Mouse (Mus musculus) stomach, postnatal 0 days (tissue): ENCODE measurements around the gene Rbbp8nl. TPM values are rescaled to one million over a fixed set of nuclear protein-coding genes. Genes with fewer than 3 reads are reported as not detected.
A peak's percentile ranks its signal among the peaks of the same experiment; 100 is the strongest.

ENCODE experiments used
- ATAC-seq: fragments of 200-750 bp; cut with Nextera tagmentation; 2 replicates; pipeline ENCODE4 v1.8.0; 2017; ENCODE audit not compliant: low FRiP score, low TSS enrichment
- DNase-seq: peaks from one replicate; pipeline ENCODE4 v3.0.0-alpha.2; 2016; ENCODE audit warnings: low spot score
- H3K27ac ChIP-seq: fragments of 300-500 bp; sonication (generic); replicated peaks from 2 replicates; pipeline ENCODE4 v1.5.1; 2014; ENCODE audit warnings: mild to moderate bottlenecking, control low read depth
- H3K27me3 ChIP-seq: fragments of 300-500 bp; sonication (generic); 2 replicates; pipeline ENCODE4 v1.6.1; 2014; ENCODE audit warnings: low read length; ENCODE audit not compliant: control insufficient read depth, insufficient read depth
- H3K36me3 ChIP-seq: fragments of 300-500 bp; sonication (generic); 2 replicates; pipeline ENCODE4 v1.6.1; 2014; ENCODE audit warnings: low read length, mixed read lengths; ENCODE audit not compliant: control insufficient read depth, insufficient read depth
- H3K4me1 ChIP-seq: fragments of 300-500 bp; sonication (generic); replicated peaks from 2 replicates; pipeline ENCODE4 v1.6.1; 2014; ENCODE audit warnings: antibody characterized with exemption; ENCODE audit not compliant: control insufficient read depth, insufficient read depth
- H3K4me2 ChIP-seq: fragments of 300-500 bp; sonication (generic); replicated peaks from 2 replicates; pipeline ENCODE4 v1.6.1; 2014; ENCODE audit warnings: low read depth, mild to moderate bottlenecking, control low read depth, moderate library complexity
- H3K4me3 ChIP-seq: fragments of 300-500 bp; sonication (generic); 2 replicates; pipeline ENCODE4 v1.5.1; 2014; ENCODE audit warnings: low read depth, low read length, control low read depth
- H3K9ac ChIP-seq: fragments of 300-500 bp; sonication (generic); 2 replicates; pipeline ENCODE4 v1.6.1; 2014; ENCODE audit warnings: mild to moderate bottlenecking, low read length, control low read depth, mixed read lengths
- H3K9me3 ChIP-seq: fragments of 300-500 bp; sonication (generic); 2 replicates; pipeline ENCODE4 v1.6.1; 2016; ENCODE audit warnings: low read length; ENCODE audit not compliant: control insufficient read depth
- CTCF ChIP-seq: IDR thresholded peaks from 2 replicates; pipeline ENCODE4 v1.5.1; 2016; ENCODE audit warnings: antibody characterized with exemption, low read depth, mild to moderate bottlenecking, moderate library complexity
- EP300 ChIP-seq: optimal IDR thresholded peaks from 2 replicates; pipeline ENCODE3; 2016; ENCODE audit warnings: antibody characterized with exemption
- WGBS: fragments of 180-500 bp; shearing (Covaris S2); extraction: QIAGEN DNeasy Blood & Tissue Kit; methylation state at CpG from one replicate; pipeline ENCODE4 v1.1.7; 2014; 5-methylcytosine and 5-hydroxymethylcytosine counted together
- polyA plus RNA-seq: library from polyadenylated mRNA; unstranded; fragments of >200 nt; fragmentation: Nextera tagmentation; extraction: Ambion mirVana; gene quantifications from 2 replicates; pipeline ENCODE4 v1.2.1, GENCODE M21; 2015

Gene Rbbp8nl
- 1.2 and 1.8 TPM in 2 replicates for polyA plus RNA-seq

DNA sequence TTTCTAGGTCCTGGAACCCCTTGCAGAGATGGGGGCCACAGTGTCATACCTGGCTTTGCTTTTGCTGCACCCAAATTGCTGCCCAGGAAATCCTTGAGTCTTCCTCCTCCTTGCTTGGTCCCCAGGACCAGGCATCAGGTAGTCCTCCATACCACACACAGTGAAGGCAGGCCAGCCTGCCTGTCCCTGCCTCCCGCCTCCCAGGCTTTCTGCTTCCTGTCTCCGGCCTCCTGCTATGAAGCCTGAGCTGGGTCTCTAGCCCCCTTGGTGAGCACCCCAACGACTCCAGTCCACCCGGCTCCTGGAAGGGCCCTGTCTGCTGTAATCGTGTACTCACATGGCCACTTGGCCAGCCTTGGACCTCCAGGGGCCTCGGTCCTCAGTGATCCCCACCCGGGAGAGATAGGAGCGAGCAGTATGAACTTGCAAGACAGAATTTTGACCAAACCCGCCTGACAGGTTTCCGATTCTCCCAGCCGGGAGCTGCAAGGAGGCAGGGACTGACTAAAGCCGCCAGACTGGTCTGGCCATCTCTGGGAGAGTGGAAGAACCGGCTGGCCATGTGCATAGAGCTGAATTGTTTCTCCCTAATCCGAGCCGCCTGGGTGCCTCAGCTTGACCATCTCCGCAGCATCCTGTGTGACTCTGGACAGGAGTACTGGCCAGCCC lies at the start of gene Rbbp8nl:
TSS of gene Rbbp8nl (minus strand) at position 440 of the 669 bp plus-strand sequence.
- Histone ChIP-seq H3K9ac (peak within 1 kb of the TSS; percentile 23; the same call in 1 of the 2 replicates), H3K27ac (peak within 1 kb of the TSS; percentile 70), H3K36me3 (no peaks in the 10 kb centered on the region), H3K27me3 (no peaks in the 10 kb centered on the region), H3K4me3 (peak within 1 kb of the TSS; percentile 18; the same call in 1 of the 2 replicates), H3K4me1 (peaks cover 10% of the 10 kb centered on the region), H3K4me2 (peak within 1 kb of the TSS; percentile 39), H3K9me3 (no peaks in the 10 kb centered on the region)
- 39% methylated on average over 16 of the region's 16 CpGs for WGBS
- ATAC-seq (peak; percentile 66), DNase-seq (peak; percentile 91)
- TF ChIP-seq EP300 (peak; percentile 90), CTCF (no peak)

DNA sequence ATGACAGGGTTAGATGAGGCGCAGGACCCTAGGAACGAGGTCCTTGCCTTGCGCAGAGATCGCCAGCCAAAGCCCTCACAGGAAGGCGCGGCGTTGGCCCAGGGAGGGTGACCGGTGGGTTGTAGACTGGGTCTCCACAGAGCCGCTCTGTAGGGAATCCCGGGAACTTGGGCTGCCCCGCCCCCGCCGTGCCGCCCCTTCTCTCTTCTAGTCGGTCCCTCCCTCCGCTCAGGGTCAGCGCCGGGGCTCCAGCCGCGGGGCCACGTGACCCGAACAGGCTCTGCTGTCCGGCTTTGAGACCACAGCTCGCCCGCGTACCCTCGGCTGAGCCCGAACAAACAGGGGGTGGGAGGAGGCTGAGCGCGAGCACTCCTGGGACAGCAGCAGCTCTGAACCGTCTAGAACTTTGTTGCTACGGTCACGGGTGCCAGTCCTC lies 44.9 kb upstream of the Rbbp8nl start, which contains the start of gene Gata5:
TSS of gene Gata5 (minus strand) at position 149 of the 436 bp plus-strand sequence.
- WGBS = 2% methylated on average over 29 of the region's 33 CpGs
- peak within 1 kb of the TSS; percentile 66 for H3K9ac ChIP-seq
- no peaks in the 10 kb centered on the region; the same call in 1 of the 2 replicates for H3K27me3 ChIP-seq
- DNase-seq (peak; percentile 81), ATAC-seq (peak; percentile 57)
- no peaks in the 10 kb centered on the region for H3K9me3 ChIP-seq
- peak within 1 kb of the TSS; percentile 80 for H3K27ac ChIP-seq
- H3K4me1 ChIP-seq = no peaks in the 10 kb centered on the region; the same call in 1 of the 2 replicates
- H3K36me3 ChIP-seq = no peaks in the 10 kb centered on the region
- peak within 1 kb of the TSS; percentile 64 for H3K4me2 ChIP-seq
- H3K4me3 ChIP-seq = peak within 1 kb of the TSS; percentile 53
- TF ChIP-seq CTCF (no peak), EP300 (no peak)

DNA sequence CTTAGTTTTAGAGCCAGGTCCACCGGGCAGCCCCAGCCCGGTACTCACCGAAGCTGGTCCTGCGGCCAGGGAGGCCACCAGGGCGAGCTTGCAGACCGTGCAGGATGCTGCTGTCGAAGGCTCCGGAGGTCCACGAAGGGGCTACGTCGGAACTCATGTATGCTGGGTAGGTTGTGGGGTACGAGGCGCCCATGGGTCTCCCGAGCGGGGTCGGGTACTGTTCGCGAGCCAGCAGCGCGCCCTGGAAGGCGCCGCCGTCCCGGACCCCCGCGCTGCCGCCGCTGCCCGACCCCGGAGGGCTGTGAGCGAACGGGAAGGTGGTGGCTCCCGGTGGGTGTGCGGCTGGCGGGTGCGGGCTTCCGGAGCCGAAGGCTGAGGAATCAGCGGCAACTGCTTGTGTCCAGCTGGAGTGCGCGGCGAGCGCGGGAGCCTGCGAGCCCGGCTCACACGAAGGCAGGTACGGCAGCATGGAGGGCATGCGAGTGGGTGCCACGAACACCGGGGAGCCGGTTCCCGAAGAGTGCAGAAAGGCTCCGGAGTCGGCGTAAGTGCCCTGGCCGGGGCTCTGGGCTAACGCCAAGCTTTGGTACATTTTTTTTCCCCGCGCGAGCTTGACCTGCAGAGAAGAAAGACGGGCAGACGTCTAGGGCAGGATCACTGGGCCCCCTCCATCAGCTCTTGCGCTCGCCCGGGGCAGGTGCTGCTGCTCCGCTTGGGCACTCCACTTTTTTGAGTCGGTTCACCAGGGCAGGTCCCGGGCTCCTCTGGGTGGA lies 44.3 kb upstream of the Rbbp8nl start:
- peak overlapping the region; percentile 66 for H3K9ac ChIP-seq

DNA sequence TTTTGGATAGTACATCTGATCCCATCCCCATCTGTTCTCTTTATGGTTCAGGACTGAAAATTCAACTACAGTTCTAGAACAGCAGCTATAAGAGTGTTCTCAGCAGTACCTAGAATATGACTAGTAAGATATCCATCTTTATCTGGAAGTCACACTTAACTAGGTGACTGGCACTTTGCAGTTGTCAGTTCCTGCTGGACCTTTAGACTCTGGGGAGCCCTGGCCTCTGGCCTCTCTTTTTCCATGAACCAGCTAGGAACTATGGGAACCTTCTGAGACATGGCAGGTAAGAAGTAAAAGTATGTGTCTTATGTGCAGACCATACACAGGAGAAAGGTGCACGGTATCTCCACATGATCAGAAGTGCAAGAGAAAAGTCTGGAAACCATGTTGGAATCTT lies 39.8 kb upstream of the Rbbp8nl start:
- no peak for TF ChIP-seq EP300
- no peak for TF ChIP-seq CTCF
- no peak overlapping the region for H3K4me3 ChIP-seq
- ATAC-seq (no peak), DNase-seq (no peak)
- H3K4me1 ChIP-seq = no peaks in the 10 kb centered on the region; the same call in 1 of the 2 replicates
- H3K9me3 ChIP-seq = no peaks in the 10 kb centered on the region
- H3K36me3 ChIP-seq = no peaks in the 10 kb centered on the region
- no peak overlapping the region for H3K9ac ChIP-seq
- no peak overlapping the region for H3K27ac ChIP-seq
- H3K4me2 ChIP-seq = no peak overlapping the region
- WGBS = 93% methylated on average over 1 of the region's 1 CpGs
- H3K27me3 ChIP-seq = no peaks in the 10 kb centered on the region

More for the DNA sequence above, 44.3 kb upstream of the Rbbp8nl start:
- peak overlapping the region; percentile 80 for H3K27ac ChIP-seq
- H3K4me1 ChIP-seq = no peaks in the 10 kb centered on the region; the same call in 1 of the 2 replicates
- WGBS = under 1% methylated on average over 65 of the region's 69 CpGs
- peak overlapping the region; percentile 64 for H3K4me2 ChIP-seq
- H3K36me3 ChIP-seq = no peaks in the 10 kb centered on the region
- no peaks in the 10 kb centered on the region; the same call in 1 of the 2 replicates for H3K27me3 ChIP-seq
- peak overlapping the region; percentile 53 for H3K4me3 ChIP-seq
- DNase-seq = peak; percentile 62
- no peaks in the 10 kb centered on the region for H3K9me3 ChIP-seq
- TF ChIP-seq EP300 = no peak
- no peak for TF ChIP-seq CTCF
- peak; percentile 14 for ATAC-seq

DNA sequence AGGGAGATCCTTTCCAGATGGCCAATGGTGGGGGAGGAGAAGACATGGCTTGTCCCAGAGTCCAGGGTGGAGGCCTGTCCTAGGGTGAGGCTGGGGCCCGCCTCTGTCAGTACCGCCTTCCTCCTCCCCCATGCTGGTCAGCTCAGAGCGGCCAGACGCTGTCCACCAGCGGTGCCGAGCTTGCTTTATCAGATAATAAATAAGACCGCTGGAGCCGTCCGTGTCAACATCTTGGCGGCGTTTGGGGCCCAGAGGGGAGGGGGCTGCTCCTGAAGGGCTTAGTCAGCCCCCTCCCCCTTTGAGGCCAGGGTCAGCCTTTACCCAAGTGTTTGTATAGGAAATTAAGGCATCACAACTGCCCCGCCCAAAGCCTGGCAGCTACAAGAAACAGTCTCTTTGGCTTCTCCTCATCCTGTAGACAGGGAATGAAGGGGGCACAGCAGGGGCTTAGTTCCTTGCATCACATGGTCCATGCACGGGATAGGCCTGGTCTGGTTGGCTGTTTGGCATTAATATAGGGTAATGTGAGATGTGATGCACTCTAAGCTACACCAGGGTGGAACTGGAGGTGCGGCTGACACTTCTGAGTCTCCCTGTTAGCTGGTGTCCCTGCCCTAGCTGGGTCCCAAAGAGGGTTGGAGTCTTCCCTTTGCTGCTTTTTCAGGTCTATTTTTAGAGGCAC lies 33.1 kb upstream of the Rbbp8nl start:
- ATAC-seq (peak; percentile 75), DNase-seq (peak; percentile 63)
- Histone ChIP-seq H3K27ac (peak overlapping the region; percentile 35; the same call in 1 of the 2 replicates), H3K27me3 (no peaks in the 10 kb centered on the region), H3K4me3 (no peak overlapping the region), H3K36me3 (no peaks in the 10 kb centered on the region), H3K9me3 (no peaks in the 10 kb centered on the region), H3K9ac (no peak overlapping the region), H3K4me2 (no peak overlapping the region), H3K4me1 (no peaks in the 10 kb centered on the region)
- TF ChIP-seq EP300 (no peak), CTCF (no peak)
- WGBS = 11% methylated on average over 14 of the region's 14 CpGs
